Mouse (Mus musculus) erythroblast, adult 5-6 weeks (primary cell): ENCODE data around the gene Cfp. TPM values are rescaled to one million over a fixed set of nuclear protein-coding genes. Genes with fewer than 3 reads are reported as not detected.

Source experiments
- ATAC-seq: replicated peaks from 2 replicates; pipeline ENCODE4 v1.8.0; 2016; ENCODE audit warnings: moderate number of reproducible peaks, mild to moderate bottlenecking, moderate TSS enrichment, inconsistent platforms; ENCODE audit not compliant: poor library complexity, low FRiP score, severe bottlenecking
- total RNA-seq, 2 experiments: library from RNA; stranded (forward) in 1 of 2; stranded (reverse) in 1 of 2; fragments of 150-400 nt in 1 of 2; fragments of 200-764, 138-1000 nt in 1 of 2; gene quantifications; 2 replicates each; pipeline versions ENCODE4 v1.2.3 to v1.2.4; 2015 to 2017; ENCODE audit warnings: low replicate concordance in 2 of 2

The Cfp gene
- total RNA-seq (2015; ENCODE audit: low replicate concordance): 8.3 and 17.8 TPM in 2 replicates
- 16.1 and 17.6 TPM in 2 replicates for total RNA-seq (2017; ENCODE audit: low replicate concordance)

DNA sequence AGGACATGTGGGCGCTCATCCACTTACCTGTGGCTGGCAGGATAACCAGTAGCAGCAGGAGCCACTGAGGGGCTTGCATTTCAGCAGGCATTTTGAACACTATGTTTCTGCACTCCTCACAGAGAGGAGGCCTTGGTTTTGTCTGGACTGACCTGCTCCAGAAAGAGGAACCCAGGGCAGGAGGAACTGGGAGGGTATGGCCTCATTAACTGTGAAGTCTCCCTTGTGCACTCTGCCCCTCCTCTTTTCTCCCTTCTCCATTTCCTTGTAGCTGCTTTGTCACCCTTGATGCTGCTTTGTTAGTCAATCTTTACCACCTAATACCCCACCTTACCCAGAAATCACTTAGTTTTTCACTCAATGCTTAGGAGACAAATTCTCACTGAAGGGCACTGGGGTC is at the start of gene Cfp:
Cfp (minus strand) TSS at position 192 of the 400 bp plus-strand sequence.
- no peak for ATAC-seq

DNA sequence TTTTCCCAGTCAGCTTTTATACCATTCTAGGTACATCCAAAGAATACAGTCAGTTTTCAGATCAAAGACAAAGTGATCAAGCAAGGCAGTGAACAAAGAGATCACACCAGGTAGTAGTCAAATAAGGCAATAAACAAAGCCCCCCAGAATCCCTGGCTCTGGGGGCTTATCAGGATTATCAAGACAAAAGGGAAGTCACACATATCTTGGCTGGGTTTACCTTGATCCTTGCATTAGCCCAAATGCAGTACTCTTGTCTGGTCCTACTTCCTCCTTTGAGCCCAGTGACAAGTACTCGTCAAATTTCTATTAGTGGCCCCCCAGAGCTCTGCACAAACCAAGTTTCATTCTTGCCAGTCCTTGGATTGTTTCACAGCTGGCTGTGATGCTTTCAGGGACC is 49.5 kb upstream of the Cfp start:
- ATAC-seq: no peak

GRCm38 (mm10) chrX:20961477-20962378 is 30.4 kb upstream of the Cfp start, which contains the start of gene Uxt:
Gene Uxt (minus strand): TSS chrX:20962017.
- peak; percentile 97 for ATAC-seq

DNA sequence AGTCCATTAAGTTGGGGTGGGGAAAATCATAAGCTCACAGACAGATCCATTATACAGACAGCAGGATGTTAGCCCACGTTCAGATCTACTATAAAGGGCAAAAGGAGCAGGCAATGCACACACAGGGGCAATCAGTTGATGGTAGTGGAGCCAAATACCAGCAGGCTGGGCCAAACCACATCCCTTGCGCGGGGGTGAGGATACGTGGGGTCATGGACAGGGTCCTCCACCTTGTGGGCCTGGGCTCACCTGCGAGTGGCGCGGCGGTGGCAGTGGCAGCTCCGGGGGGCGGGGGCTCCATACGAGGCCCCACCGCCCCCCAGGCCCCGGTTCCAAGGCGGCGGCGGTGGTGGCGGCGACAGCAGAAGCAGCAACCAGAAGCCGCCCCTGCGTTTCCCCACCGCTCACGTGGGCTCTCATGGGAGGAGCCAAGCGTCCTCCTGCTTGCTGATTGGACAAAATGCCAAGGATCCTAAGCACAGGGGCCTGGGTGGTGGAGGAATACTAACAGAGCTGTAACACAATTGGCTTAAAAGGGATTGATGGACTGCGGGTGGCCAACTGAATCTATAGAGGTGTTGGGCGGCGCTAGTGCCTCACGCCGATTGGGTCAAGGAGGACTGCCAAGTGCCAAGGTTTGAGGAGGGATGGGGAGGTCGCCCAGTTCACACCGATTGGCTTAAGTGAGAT is 19.0 kb upstream of the Cfp start, which contains the start of gene Elk1:
Elk1 (minus strand) TSS at position 418 of the 690 bp plus-strand sequence.
- ATAC-seq: peak; percentile 98

DNA sequence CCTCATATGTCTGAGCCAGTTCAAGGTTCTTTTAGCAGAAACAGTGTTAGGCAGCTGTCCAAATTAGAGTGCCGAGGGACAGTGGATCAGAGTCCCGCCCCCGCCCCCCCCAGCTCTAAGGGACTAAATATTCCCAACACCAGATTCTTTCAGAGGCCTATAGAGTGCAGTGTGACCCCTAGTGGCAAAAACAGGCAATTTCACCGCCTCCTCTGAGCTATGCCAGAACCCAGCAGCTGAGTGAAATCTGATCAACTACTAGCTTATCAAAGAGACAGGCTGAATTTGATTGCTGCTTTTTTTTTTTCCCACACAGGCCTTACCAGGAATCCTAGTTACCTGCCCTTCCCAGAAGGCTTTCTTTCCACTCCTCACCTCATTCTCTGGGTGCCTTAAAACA is 14.7 kb upstream of the Cfp start:
- 0 out of 2 replicates have a peak, but pooled peaks have one; percentile 45 for ATAC-seq

- no peak for ATAC-seq
These were observed 608 bp upstream of the Cfp start for GRCm38 (mm10) chrX:20931963-20932362.

DNA sequence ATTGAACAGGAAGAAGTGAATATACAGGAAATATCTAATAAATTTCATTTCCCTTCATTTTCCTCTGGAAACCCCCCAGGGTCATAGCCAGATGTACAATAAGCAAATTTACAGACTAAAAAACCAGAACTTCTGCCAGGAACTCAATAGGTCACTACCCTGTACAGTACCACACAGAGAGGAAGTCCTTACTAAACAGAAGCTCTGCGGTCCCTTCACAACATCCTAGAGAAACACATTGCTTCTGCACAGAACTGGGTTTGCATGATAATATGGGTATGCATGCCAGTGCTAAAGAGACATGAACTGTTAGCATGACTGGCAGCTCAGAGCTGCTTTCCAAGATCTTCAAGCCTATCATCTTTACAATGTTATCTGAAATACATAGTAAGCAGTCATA is 1.5 kb downstream of the Cfp start:
- ATAC-seq: no peak

DNA sequence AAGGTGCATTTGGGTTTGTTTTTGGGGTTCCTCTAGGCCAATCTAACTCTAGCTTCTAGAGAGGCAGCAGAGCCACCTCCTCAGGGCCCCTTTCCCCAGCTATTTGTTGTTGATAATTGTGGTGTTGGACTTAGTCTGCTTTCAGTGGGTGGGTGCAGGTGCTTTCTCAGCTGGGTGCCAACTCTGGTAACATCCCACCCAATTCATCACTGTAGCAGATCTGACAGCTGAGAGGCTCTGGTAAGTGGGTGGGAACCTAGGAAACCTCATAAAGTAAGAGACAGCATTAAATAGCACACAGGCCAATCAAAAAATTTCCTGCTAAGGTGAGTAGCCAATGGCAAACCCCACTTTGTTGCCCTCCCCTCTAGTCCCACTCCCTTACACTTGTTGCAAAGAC is 6.4 kb downstream of the Cfp start:
- ATAC-seq: no peak

GRCm38 (mm10) chrX:20923506-20923905 is 7.8 kb downstream of the Cfp start:
- ATAC-seq: no peak

DNA sequence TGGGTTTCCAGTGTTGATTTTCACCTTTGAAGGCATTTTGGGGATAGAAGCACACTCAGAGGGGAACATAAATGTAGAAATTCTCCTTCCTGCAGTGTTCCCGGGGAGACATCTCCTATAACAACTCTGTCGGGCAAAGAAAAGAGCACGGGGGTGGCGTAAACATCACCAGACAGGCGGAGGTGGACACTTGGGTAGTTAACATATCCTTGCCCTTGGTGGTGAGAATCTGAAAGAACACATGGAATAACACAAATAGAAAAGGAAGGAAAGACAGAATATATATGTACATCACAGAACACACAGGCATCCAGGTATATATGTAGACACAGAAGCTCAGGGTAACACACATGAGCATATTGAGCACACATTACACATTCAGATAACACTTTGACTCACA is 10.0 kb downstream of the Cfp start:
- no peak for ATAC-seq

GRCm38 (mm10) chrX:20920844-20921364 is 10.5 kb downstream of the Cfp start, which contains the start of gene Syn1:
Gene Syn1 (minus strand): TSS chrX:20921004.
- ATAC-seq: no peak

DNA sequence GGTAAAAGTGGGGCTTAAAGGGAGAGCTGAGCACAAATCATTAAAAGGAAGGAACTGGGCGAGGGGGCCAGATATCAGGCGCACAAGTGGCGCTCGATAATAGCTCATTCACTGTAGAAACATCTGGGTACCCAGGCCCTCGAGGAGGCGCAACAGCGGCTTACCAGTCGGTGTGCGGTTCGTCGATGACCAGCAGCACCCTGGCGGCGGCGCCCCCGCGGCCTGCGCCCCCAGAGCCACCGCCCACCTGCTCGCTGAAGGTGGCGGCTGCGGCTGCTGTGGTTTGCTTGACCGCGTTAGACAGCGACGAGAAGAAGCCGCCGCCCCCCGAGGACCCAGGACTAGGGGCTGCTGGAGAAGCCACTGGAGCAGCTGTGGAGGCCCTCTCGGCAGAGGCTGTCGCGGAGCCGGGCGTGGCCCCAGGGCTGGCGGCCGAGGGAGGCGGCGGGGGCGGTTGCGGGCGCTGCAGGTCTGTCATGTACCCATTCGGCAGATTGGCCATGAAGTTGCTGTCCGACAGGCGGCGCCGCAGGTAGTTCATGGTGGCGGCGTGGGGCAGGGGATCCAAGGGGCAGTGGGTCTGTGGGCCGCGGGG is 11.0 kb downstream of the Cfp start:
- ATAC-seq: no peak

- no peak for ATAC-seq
These were observed 16.3 kb downstream of the Cfp start for GRCm38 (mm10) chrX:20915075-20915474.

GRCm38 (mm10) chrX:20913726-20914125 is 17.6 kb downstream of the Cfp start:
- no peak for ATAC-seq

- ATAC-seq: peak; percentile 74; the same call in 1 of the 2 replicates
These were observed 21.3 kb downstream of the Cfp start for GRCm38 (mm10) chrX:20910074-20910473.

Other genes with a start within 250 kb of the Cfp start
- 21.3 and 42.7 TPM in 2 replicates for gene Cdk16, start 243.6 kb downstream of the Cfp start, total RNA-seq (2015; ENCODE audit: low replicate concordance)
- 15.2 and 20.7 TPM in 2 replicates for gene Cdk16, start 243.6 kb downstream of the Cfp start, total RNA-seq (2017; ENCODE audit: low replicate concordance)
- 2.3 and 3.5 TPM in 2 replicates for gene Usp11, start 227.6 kb downstream of the Cfp start, total RNA-seq (2015; ENCODE audit: low replicate concordance)
- 2.6 and 5.7 TPM in 2 replicates for gene Usp11, start 227.6 kb downstream of the Cfp start, total RNA-seq (2017; ENCODE audit: low replicate concordance)
- 18.4 and 23.8 TPM in 2 replicates for gene Araf, start 133.7 kb downstream of the Cfp start, total RNA-seq (2015; ENCODE audit: low replicate concordance)
- 9.5 and 9.9 TPM in 2 replicates for gene Araf, start 133.7 kb downstream of the Cfp start, total RNA-seq (2017; ENCODE audit: low replicate concordance)
- gene Timp1, start 61.4 kb downstream of the Cfp start, total RNA-seq (2015; ENCODE audit: low replicate concordance): not detected in 2 replicates
- gene Timp1, start 61.4 kb downstream of the Cfp start, total RNA-seq (2017; ENCODE audit: low replicate concordance): not detected in 2 replicates
- gene Syn1, start 10.6 kb downstream of the Cfp start, total RNA-seq (2015; ENCODE audit: low replicate concordance): 0.42 and 3.5 TPM in 2 replicates
- not detected in 2 replicates for gene Syn1, start 10.6 kb downstream of the Cfp start, total RNA-seq (2017; ENCODE audit: low replicate concordance)
- 0.42 and 0.77 TPM in 2 replicates for gene Elk1, start 19.1 kb upstream of the Cfp start, total RNA-seq (2015; ENCODE audit: low replicate concordance)
- 0.60 and 1.1 TPM in 2 replicates for gene Elk1, start 19.1 kb upstream of the Cfp start, total RNA-seq (2017; ENCODE audit: low replicate concordance)
- 15.3 and 23.4 TPM in 2 replicates for gene Uxt, start 30.5 kb upstream of the Cfp start, total RNA-seq (2015; ENCODE audit: low replicate concordance)
- 6.6 and 15.7 TPM in 2 replicates for gene Uxt, start 30.5 kb upstream of the Cfp start, total RNA-seq (2017; ENCODE audit: low replicate concordance)
- 5.4 and 10.9 TPM in 2 replicates for gene Zfp182, start 130.8 kb upstream of the Cfp start, total RNA-seq (2015; ENCODE audit: low replicate concordance)
- 5.6 and 8.5 TPM in 2 replicates for gene Zfp182, start 130.8 kb upstream of the Cfp start, total RNA-seq (2017; ENCODE audit: low replicate concordance)
- gene Spaca5, start 136.9 kb upstream of the Cfp start, total RNA-seq (2015; ENCODE audit: low replicate concordance): not detected in 2 replicates
- not detected in 2 replicates for gene Spaca5, start 136.9 kb upstream of the Cfp start, total RNA-seq (2017; ENCODE audit: low replicate concordance)
- gene Zfp300, start 158.0 kb upstream of the Cfp start, total RNA-seq (2015; ENCODE audit: low replicate concordance): not detected in 2 replicates
- gene Zfp300, start 158.0 kb upstream of the Cfp start, total RNA-seq (2017; ENCODE audit: low replicate concordance): not detected in 2 replicates
- gene Ssxa1, start 184.3 kb upstream of the Cfp start, total RNA-seq (2015; ENCODE audit: low replicate concordance): not detected in 2 replicates
- gene Ssxa1, start 184.3 kb upstream of the Cfp start, total RNA-seq (2017; ENCODE audit: low replicate concordance): not detected in 2 replicates
- gene Gm21876, start 244.1 kb upstream of the Cfp start, total RNA-seq (2015; ENCODE audit: low replicate concordance): not detected in 2 replicates
- gene Gm21876, start 244.1 kb upstream of the Cfp start, total RNA-seq (2017; ENCODE audit: low replicate concordance): not detected in 2 replicates